Mouse (Mus musculus) forebrain, embryonic 14.5 days (tissue): ENCODE measurements around the gene Pagr1b. TPM values are rescaled to one million over a fixed set of nuclear protein-coding genes. Genes with fewer than 3 reads are reported as not detected.

Experiments used
- ATAC-seq: fragments of 200-750 bp; cut with Nextera tagmentation; 2 replicates; pipeline ENCODE4 v1.8.0; 2017; ENCODE audit warnings: mild to moderate bottlenecking, moderate library complexity
- DNase-seq: peaks from one replicate; pipeline ENCODE4 v3.0.0-alpha.2; 2015; ENCODE audit warnings: low spot score
- H3K27ac ChIP-seq: fragments of 300-500 bp; sonication (generic); 2 replicates; pipeline ENCODE4 v1.5.1; 2014; ENCODE audit warnings: low read depth, mild to moderate bottlenecking, control low read depth, low read length, moderate library complexity
- H3K27me3 ChIP-seq: fragments of 300-500 bp; sonication (generic); replicated peaks from 2 replicates; pipeline ENCODE4 v1.6.1; 2014; ENCODE audit warnings: low read length, control low read depth, mixed read lengths; ENCODE audit not compliant: control insufficient read depth, insufficient read depth
- H3K36me3 ChIP-seq: fragments of 300-500 bp; sonication (generic); 2 replicates; pipeline ENCODE4 v1.6.1; 2014; ENCODE audit warnings: low read length, control low read depth; ENCODE audit not compliant: control insufficient read depth, insufficient read depth
- H3K4me1 ChIP-seq: fragments of 300-500 bp; sonication (generic); 2 replicates; pipeline ENCODE4 v1.6.1; 2014; ENCODE audit warnings: antibody characterized with exemption, low read length, control low read depth; ENCODE audit not compliant: control insufficient read depth, insufficient read depth
- H3K4me2 ChIP-seq: fragments of 300-500 bp; sonication (generic); 2 replicates; pipeline ENCODE4 v1.6.1; 2014; ENCODE audit warnings: mild to moderate bottlenecking, control low read depth, low read length
- H3K4me3 ChIP-seq: fragments of 300-500 bp; sonication (generic); 2 replicates; pipeline ENCODE4 v1.5.1; 2014; ENCODE audit warnings: low read depth, low read length, control low read depth
- H3K9ac ChIP-seq: fragments of 300-500 bp; sonication (generic); 2 replicates; pipeline ENCODE4 v1.6.1; 2014; ENCODE audit warnings: mild to moderate bottlenecking, low read length, control low read depth, moderate library complexity
- H3K9me3 ChIP-seq: fragments of 300-500 bp; sonication (generic); replicated peaks from 2 replicates; pipeline ENCODE4 v1.6.1; 2016; ENCODE audit warnings: low read length, control low read depth, mixed read lengths; ENCODE audit not compliant: control insufficient read depth
- WGBS: fragments of 180-500 bp; shearing (Covaris S2); extraction: QIAGEN DNeasy Blood & Tissue Kit; methylation state at CpG from one replicate; pipeline ENCODE4 v1.1.7; 2014; 5-methylcytosine and 5-hydroxymethylcytosine counted together
- polyA plus RNA-seq: library from polyadenylated mRNA; unstranded; fragments of >200 nt; fragmentation: Nextera tagmentation; extraction: Ambion mirVana; gene quantifications from 2 replicates; pipeline ENCODE4 v1.2.1, GENCODE M21; 2014

Pagr1b gene
- polyA plus RNA-seq, 1 experiment from 2014 or later = 0.34 TPM

DNA sequence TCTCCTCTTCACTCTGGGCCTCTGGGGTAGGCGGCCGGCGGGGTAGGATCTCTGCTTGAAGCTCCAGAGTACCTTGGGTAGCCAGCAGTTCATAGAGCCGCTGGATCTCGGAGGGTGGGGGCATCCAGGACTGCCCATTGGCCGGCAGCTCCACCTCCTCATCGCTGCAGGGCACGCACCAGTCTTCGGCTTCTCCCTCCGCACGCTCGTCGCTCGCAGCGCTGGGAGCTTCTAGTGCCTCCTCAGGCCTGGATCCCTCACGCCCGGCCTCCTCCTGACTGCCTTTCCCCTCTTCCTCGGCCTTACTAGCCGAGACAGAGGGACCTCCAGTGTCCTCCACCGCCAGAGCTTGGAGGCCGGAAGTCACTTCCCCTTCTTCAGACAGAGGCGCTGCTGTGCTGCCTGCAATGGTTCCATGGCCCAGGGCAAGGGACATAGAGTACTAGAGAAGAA lies 228 bp upstream of the Pagr1b start:
- H3K4me2 ChIP-seq = peak overlapping the region; percentile 96
- 1% methylated on average over 22 of the region's 22 CpGs for WGBS
- H3K4me3 ChIP-seq = peak overlapping the region; percentile 73
- no peaks in the 10 kb centered on the region for H3K9me3 ChIP-seq
- peaks cover 38% of the 10 kb centered on the region for H3K36me3 ChIP-seq
- ATAC-seq (peak; percentile 29), DNase-seq (no peak)
- H3K27ac ChIP-seq = peak overlapping the region; percentile 93
- H3K27me3 ChIP-seq = no peaks in the 10 kb centered on the region
- H3K9ac ChIP-seq = peak overlapping the region; percentile 88
- peaks cover 33% of the 10 kb centered on the region for H3K4me1 ChIP-seq

DNA sequence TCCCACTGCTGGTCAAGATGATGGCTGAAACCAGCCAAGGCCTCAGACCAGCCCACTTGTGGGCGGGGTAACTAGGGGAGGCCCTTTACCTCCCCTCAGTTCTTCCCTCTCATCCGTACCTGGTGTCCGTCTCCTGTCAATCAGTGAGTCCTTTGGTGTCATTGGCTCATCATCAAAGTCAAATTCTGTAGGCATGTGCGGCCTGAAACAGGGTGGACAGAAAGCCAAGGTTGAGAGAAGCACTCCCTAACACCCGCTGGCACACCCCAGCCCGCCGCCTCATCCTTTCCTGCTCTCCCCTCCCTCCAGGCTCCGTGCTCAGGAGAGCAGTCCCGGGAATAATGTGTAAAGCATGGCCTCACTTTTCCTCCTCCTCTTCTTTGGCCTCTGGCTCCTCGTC lies 203 bp downstream of the Pagr1b start:
- no peaks in the 10 kb centered on the region for H3K27me3 ChIP-seq
- H3K4me1 ChIP-seq = peaks cover 30% of the 10 kb centered on the region
- peak; percentile 37 for DNase-seq
- peak overlapping the region; percentile 96 for H3K4me2 ChIP-seq
- ATAC-seq = no peak
- peak overlapping the region; percentile 93 for H3K27ac ChIP-seq
- no peaks in the 10 kb centered on the region for H3K9me3 ChIP-seq
- H3K36me3 ChIP-seq = peaks cover 38% of the 10 kb centered on the region
- H3K9ac ChIP-seq = peak overlapping the region; percentile 88
- 3% methylated on average over 10 of the region's 10 CpGs for WGBS
- peak overlapping the region; percentile 73 for H3K4me3 ChIP-seq

DNA sequence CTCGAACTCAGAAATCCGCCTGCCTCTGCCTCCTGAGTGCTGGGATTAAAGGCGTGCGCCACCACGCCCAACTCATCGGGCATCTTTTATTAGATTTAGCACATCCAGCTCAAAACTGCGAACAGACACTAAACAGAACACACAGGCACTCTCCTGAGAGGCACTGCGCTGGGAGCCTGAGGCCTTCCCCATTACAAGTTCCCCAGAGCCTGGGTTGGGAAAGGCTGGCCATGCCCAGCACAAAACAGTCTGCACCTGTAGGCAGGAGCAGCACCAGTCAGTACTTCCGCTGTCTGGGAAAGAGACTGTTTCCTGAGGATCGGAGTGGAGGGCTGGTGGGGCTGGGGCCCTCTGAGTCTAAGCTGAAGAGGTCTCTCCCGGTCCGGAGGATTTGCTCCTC lies 1.3 kb downstream of the Pagr1b start:
- peaks cover 24% of the 10 kb centered on the region for H3K4me1 ChIP-seq
- 90% methylated on average over 12 of the region's 12 CpGs for WGBS
- no peak for ATAC-seq

GRCm38 (mm10) chr7:127014320-127014719 lies 2.0 kb downstream of the Pagr1b start, which contains the start of gene Mvp:
TSS of gene Mvp (minus strand) at chr7:127014621.
- H3K27ac ChIP-seq = no peak within 1 kb of the TSS
- peaks cover 22% of the 10 kb centered on the region for H3K4me1 ChIP-seq
- ATAC-seq (no peak), DNase-seq (no peak)
- H3K36me3 ChIP-seq = peaks cover 38% of the 10 kb centered on the region
- peak within 1 kb of the TSS; percentile 41 for H3K9ac ChIP-seq
- no peaks in the 10 kb centered on the region for H3K27me3 ChIP-seq
- H3K4me3 ChIP-seq = peak within 1 kb of the TSS; percentile 73
- WGBS = 80% methylated on average over 11 of the region's 11 CpGs
- no peaks in the 10 kb centered on the region for H3K9me3 ChIP-seq
- peak within 1 kb of the TSS; percentile 96; the same call in 1 of the 2 replicates for H3K4me2 ChIP-seq

More for the DNA sequence above, 1.3 kb downstream of the Pagr1b start:
- no peak overlapping the region for H3K4me2 ChIP-seq
- no peaks in the 10 kb centered on the region for H3K27me3 ChIP-seq
- H3K4me3 ChIP-seq = no peak overlapping the region
- no peak overlapping the region for H3K27ac ChIP-seq
- peaks cover 38% of the 10 kb centered on the region for H3K36me3 ChIP-seq
- no peaks in the 10 kb centered on the region for H3K9me3 ChIP-seq
- 0 out of 2 replicates have a peak overlapping the region, but pooled peaks have one; percentile 25 for H3K9ac ChIP-seq
- no peak for DNase-seq

DNA sequence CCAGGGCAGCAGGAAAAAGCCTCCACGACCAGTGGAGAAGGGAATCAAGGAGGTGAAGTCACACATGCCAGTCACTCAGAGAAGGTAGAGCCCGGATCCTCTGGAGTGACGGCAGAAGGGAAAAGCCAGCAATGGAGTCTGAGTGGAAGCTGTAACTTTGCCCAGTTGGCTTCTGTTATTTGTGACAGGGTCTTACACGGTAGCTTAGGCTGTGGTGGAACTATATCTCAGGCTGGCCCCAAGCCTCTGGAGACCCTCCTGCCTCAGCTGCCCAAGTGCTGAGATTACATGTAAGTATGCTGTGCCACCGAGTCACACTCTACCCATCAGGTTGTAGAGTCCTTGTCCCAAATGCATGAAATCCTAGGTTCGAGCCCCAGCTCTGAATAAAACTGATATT lies 2.9 kb downstream of the Pagr1b start:
- Histone ChIP-seq H3K4me1 (peaks cover 20% of the 10 kb centered on the region), H3K4me3 (no peak overlapping the region), H3K9ac (no peak overlapping the region), H3K4me2 (no peak overlapping the region), H3K36me3 (peaks cover 38% of the 10 kb centered on the region), H3K9me3 (no peaks in the 10 kb centered on the region), H3K27me3 (no peaks in the 10 kb centered on the region), H3K27ac (no peak overlapping the region)
- WGBS = 95% methylated on average over 6 of the region's 6 CpGs
- ATAC-seq = no peak
- DNase-seq = no peak

DNA sequence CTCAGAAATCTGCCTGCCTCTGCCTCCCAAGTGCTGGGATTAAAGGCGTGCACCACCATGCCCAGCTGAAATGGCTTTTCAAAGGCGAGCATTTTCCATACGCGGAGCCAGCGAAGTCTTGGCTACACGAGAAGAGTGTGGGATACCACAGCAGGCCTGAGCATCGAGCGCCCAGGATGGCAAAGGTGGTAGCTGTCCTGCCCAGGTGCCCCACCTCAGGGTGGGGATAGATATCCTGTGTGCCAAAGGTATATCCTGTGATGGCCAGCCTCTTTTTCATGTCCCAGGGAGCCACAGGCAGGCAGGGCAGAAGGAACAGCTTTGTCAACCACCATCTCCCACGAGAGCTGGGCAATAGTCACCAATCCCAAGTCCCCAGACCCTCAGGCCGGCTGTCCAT lies 3.4 kb downstream of the Pagr1b start:
- DNase-seq (no peak), ATAC-seq (no peak)
- Histone ChIP-seq H3K9me3 (no peaks in the 10 kb centered on the region), H3K9ac (no peak overlapping the region), H3K36me3 (peaks cover 38% of the 10 kb centered on the region), H3K4me3 (no peak overlapping the region), H3K4me1 (peaks cover 19% of the 10 kb centered on the region), H3K4me2 (no peak overlapping the region), H3K27ac (no peak overlapping the region), H3K27me3 (no peaks in the 10 kb centered on the region)
- 96% methylated on average over 10 of the region's 10 CpGs for WGBS

DNA sequence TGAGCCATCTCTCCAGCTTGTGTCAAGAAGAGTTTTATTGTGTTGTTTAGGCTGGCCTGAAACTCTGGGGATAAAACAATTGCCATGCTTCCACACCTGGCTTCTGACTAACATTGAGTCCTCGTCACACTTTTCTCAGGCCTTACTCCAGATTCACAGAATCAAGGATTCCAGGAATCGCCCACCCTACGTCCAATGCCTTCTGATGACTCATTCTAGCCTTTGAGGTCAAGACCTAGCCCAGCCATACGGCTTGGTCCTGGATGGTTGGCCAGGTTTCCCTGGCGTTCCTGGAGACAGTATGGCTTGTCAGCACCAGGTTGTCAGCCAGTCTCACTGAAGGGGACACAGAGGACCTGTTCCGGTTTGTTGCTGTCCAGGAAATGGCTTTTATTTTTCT lies 3.9 kb downstream of the Pagr1b start:
- H3K4me1 ChIP-seq = peaks cover 16% of the 10 kb centered on the region
- H3K4me2 ChIP-seq = no peak overlapping the region
- H3K27ac ChIP-seq = no peak overlapping the region
- no peaks in the 10 kb centered on the region for H3K27me3 ChIP-seq
- no peaks in the 10 kb centered on the region for H3K9me3 ChIP-seq
- 93% methylated on average over 6 of the region's 6 CpGs for WGBS
- no peak for DNase-seq
- peaks cover 38% of the 10 kb centered on the region for H3K36me3 ChIP-seq
- no peak overlapping the region for H3K4me3 ChIP-seq
- no peak for ATAC-seq
- H3K9ac ChIP-seq = no peak overlapping the region

- Histone ChIP-seq H3K9me3 (no peaks in the 10 kb centered on the region), H3K4me2 (no peak overlapping the region), H3K27me3 (no peaks in the 10 kb centered on the region), H3K36me3 (peaks cover 38% of the 10 kb centered on the region), H3K4me3 (no peak overlapping the region), H3K27ac (no peak overlapping the region), H3K9ac (no peak overlapping the region), H3K4me1 (peaks cover 16% of the 10 kb centered on the region)
- DNase-seq (no peak), ATAC-seq (no peak)
- 75% methylated on average over 2 of the region's 2 CpGs for WGBS
Observed at GRCm38 (mm10) chr7:127011717-127012116, 4.6 kb downstream of the Pagr1b start.

DNA sequence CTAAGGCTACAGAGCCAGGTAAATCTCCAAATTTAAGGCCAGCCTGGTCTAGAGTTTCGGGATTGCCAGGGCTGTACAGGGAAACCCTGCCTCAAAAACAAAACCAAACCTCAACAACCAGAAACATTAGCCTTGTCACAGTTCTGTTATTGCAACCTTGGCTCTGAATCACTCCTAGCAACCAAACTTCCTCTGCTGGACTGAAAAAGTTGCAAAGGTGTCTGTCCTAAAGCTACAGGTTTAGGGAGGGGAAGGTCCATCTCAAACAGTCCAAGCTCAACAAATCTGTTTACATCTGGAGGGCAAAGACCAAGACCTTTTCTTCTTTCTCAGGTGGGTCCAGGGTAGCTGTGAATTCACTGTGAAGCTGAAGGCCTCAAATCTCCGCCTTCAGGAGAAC lies 5.2 kb downstream of the Pagr1b start:
- Histone ChIP-seq H3K9me3 (no peaks in the 10 kb centered on the region), H3K4me2 (no peak overlapping the region), H3K36me3 (peaks cover 38% of the 10 kb centered on the region), H3K4me3 (no peak overlapping the region), H3K4me1 (peaks cover 15% of the 10 kb centered on the region), H3K27ac (no peak overlapping the region), H3K9ac (no peak overlapping the region), H3K27me3 (no peaks in the 10 kb centered on the region)
- no peak for ATAC-seq
- WGBS = 96% methylated on average over 2 of the region's 2 CpGs
- DNase-seq = no peak
